Mouse (Mus musculus) lung, postnatal 36 days (tissue): ENCODE measurements around the gene Higd1a.

ENCODE experiments used
- DNase-seq: peaks from one replicate; pipeline ENCODE4 v3.0.0; 2022; ENCODE audit warnings: mixed read lengths

Higd1a gene

DNA sequence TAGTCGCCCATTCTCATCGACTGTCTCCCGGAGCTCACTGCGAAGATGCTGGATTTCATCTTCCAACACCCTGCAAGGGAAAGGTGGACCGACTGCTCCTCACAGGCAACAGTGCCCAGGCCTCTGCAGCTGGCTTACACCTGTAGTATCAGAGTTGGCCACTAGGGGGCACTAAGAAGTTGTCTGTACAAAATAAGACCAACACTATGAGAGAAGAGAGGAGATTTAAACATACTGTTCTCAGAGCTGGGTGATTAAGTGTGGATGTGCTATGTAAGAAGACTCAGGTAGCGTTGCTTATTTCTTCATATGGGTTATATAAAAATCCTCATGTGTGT is 27.2 kb downstream of the Higd1a start:
- peak; percentile 93 for DNase-seq

DNA sequence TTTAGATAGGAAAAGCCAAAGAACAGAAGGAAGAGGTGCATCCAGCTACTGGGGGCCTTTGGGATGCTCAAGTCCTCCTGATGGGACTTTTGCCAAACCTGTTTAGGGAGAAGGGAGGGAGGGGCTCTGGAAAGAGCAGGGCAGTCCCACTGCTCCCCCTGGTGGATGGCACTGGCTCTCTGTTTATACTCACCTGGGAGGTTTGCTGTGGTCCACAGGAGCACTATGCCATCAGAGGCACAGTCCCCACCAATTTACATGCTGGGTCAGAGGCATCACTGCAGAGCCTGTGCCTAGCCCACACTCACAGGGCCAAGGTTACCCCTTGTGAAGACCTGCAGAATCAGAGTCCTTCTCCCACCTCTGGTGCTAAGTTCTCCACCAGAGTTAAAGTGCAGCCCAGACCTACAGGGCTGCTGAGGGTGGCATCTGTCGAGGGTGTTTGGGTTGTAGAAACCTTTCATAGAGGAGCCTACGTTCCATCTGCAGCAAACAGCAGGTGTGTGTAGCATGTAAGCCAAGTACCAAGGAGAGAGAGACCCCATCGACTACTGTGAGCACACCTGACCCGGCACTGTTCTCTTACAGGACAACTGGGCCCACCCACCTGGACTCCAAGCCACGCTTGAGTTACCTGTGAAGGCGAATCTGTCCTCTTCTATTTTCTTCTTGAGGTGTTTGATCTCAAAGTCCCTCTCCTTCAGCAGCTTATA is 27.8 kb downstream of the Higd1a start:
- peak; percentile 69 for DNase-seq

DNA sequence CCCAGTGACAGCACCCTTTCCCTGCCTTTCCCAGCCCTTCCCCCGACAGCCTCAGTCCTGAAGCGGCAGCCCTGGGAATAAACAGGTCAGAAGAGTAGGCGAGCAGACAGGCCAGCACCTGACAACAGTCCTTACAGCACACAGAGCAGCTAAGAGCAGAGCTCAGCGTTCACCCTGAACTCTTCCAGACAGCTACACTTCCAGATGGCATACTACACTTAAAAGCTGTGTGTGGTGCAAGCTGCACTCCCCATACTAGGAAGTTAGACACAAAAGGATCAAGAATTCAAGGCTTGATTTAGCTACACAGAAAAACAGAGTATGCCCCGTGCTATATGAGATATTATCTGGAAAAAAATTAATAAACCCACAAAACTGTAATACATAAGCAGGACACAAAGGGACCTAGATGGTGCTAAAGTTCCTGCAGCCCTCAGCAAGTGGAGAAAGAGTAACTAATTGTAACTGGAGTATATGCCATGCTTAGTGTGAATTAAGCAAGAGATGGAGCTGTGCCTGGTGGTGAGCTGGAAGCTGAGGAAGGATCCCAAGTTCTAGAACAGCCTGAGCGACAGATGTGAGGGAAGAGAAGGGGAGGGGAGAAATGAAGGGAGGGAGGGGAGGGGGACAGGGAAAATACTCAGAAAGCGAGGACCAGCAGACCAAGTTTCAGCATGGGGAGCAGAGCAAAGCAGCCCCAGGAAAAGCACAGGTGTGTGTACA is 28.7 kb downstream of the Higd1a start:
- DNase-seq = no peak

DNA sequence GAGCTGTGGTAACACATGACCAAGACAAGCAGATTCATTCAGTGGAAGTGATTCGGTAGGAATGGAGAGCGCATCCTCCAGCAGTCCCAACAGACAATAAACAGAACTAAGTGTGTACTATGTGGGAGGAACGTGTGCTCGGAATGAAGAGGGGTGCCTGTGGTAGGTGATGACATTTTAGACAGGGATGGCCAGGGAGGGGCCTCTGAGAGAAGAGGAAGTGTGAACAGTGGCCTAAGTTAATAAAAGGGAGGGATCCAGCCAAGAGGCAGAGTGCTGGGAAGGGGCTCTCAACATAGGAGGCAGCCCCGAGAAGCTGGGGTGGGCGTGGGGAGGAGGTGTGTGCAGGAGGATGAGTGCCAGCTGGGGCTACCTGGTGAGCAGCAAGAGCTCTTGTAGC is 29.8 kb downstream of the Higd1a start:
- DNase-seq = no peak

DNA sequence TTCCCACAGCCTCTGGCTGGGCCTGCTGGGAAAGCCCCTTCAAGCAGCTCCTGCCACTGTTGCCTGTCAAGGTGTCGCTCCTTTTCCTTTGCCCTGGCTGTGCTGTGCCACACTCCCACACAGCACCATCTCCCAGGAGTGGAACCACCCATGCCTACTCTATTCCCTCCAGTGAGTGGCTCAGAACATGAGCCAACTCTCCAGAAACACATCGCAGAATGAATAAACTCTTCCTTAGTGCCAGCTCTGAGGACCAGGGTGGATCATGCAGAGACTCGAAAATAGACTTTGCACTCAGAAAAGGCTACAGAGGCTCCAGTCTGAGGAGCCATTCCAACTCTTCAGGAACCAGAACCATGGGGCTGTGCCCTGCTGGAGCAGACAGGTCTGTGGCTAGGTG is 31.8 kb downstream of the Higd1a start:
- no peak for DNase-seq

DNA sequence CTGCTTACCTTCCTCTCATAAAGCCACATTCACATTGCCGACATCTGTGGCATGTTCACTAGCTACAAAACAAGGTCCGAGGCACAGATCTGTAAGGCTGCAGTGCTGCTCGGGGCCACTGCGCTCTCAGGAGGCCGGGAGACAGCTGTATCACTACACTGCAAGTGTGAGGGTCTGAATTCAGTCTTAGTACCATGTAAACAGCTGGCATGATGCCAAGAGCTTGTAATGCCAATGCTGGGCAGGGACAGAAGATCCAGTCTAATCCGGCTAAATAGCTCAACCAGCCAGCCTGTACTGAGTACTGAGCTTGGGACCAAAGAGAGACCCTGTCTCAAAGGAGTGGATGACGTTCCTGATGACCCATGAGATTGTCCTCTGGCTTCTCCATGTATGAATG is 34.2 kb downstream of the Higd1a start:
- DNase-seq = no peak

DNA sequence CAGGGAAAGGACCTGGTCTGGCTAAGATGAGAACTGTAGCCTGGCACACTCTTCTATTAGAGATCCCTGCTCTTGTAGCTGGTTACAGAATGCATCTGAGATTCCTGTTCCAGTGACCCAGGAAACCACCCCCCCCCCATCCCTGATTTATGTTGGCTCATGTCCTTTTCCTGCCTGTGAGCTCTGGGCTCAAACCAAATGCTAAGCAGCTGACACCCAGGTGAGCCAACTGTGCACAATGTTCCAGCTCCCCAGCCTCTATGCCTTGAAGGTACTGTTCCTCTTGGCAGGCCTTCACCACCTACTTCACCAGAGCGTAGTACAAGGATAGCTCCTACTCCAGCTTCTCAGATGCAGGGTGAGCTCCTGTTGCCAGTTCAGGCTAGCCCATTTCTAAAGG is 35.1 kb downstream of the Higd1a start:
- DNase-seq = no peak

DNA sequence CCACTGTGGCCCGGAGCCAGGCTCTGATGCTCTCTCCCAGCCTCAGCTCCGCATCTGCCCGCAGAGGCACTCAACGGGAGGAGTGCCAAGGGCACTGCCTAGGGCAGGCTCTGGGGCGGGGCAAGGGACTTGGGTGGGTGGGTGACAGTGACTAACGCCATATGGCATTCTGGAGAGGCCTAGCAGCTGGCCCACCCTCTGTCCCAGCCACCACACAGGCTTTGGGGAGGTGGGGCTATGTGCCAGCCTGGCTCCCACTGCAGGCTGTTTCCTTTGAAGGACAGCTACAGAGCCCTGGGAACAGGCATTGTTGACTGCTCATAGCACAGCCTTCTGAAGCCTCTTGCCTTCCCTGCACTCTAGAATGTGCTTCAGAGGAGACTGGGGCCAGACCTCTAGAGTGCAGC is 35.6 kb downstream of the Higd1a start:
- peak; percentile 33 for DNase-seq

DNA sequence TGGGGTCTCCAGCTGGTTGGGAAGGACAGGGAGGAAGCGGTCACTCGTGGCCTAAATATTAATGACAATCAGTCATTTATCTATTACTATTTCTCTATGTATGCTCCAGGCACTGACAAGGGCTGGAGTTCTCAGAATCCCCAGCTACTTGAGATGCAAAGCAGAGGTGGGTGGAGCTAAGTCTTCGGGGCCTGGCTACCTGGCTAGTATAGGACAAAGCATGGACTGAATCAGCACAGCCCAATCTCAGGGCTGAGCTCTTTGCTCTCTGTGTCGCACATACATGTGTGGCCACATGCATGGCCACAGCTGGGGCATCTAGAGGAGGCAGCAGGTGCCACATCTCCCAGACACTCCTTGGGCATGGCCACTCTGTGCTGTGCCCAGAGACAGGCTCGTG is 37.4 kb downstream of the Higd1a start:
- no peak for DNase-seq

DNA sequence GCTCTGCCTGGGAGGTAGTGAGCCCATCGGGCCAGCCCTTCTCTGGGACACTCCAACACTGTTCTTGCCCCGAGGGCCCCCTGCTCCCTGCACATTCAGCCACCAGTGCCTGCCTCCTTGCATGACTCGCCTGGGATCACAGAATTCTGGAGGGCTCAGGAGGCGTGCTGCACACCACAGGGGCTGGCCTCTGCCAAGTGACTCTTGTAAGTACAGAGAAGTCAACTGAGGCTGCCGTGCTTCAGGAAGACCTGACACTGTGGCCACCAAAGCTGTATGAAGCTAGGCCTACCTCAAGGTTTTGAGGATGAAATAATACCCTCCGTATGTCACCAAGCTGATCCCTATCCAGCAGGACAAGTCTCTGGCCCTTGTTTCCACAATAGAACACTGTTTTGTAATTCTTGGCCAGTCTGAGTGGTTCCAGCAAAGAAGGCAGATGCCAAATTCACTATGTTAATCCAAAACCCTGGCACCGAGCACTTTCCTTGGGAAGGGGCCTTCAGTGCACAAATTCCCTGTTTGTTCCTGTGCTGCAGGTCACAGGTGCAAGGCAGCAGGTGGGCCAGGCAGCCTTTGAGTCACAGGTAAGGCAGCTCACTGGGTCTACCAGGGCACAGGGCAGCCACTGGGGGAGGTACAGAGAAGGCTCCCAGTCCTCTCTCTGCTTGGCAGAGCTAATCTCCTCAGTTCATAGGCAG is 38.2 kb downstream of the Higd1a start:
- DNase-seq = no peak

DNA sequence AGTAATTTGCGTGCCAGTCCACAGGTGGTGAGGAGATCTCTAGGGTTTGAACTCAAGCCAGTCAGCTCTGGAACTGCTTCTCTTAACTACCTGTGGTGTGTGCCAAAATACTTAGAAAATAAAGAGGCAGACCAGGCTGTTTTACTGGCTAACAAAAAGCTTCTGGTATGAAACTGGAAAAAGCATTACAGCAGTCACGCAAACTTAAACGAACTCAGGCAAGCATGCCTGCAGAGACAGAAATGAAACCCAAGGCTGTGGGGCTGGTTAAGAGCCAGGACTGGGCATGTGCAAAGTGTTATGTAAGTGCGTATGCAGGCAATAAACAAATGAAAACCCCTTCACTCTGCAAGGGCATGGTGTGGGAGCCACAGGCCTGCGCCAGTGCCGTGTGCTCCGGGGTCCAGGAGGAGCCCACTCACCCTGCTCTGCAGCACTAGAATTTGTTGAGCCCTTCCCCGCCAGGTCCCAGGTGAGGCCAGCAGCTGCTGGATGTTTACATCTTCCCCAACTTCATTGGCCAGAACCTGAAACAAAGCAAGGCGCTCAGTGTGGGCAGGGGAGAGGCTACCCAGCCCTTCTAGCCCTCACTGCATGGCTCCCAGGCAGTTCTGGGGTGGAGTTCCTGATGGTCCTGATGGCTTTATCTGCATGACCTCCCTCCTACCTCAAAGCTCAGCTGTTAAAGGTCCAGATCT is 38.9 kb downstream of the Higd1a start:
- DNase-seq = peak; percentile 67

DNA sequence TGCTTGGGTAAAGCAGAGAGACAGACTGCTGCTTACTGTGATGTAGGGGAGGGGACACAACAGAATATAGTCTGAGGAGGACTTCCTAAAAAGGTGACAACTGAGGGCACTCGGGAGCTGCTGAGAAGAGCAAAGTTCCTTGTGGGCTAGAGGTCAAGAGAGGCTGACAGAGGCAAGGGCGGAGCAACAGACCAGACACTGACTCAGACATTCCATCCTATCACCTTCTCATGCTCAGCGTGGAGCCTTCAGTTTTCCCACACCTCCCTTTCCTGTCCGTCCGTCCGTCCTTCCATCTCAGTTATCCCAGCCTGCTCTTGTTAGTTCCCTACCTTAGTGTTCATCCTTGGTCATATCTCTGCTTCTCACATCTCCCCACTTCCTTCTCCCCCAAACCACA is 43.0 kb downstream of the Higd1a start:
- no peak for DNase-seq

DNA sequence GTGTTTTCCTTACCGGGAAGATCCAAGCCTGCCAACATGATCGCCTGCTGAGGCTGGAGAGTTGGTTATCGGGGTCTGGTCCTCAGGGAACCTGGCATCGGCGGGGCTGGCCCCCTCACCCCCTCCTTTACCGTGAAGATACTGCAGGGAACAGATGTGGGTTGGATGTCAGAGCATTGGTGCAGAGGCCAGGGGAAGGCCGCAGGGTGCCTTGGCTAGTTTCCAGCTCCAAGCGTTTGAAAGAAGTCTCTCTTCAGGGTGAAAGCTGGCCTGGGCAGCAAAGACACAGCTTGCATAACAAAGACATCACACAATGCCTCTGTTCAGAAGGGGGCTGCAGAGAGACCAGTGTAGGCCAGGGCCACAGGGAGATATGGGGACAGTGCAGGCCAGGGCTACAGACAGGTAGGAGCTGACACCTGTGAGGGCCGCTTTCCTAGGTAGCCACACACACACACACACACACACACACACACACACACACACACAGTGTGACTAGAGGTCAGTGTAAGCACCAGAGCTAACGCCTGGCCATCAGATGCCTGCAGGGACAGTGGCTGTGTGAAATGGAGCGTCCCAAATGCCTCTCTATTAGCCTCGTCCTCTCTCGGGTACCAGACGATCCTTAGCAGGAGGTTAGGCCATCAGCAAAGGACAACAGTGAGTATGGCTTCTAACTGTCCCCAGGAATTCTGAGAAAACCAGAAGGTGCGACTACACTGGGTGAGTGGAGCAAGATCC is 47.9 kb downstream of the Higd1a start:
- peak; percentile 18 for DNase-seq

DNA sequence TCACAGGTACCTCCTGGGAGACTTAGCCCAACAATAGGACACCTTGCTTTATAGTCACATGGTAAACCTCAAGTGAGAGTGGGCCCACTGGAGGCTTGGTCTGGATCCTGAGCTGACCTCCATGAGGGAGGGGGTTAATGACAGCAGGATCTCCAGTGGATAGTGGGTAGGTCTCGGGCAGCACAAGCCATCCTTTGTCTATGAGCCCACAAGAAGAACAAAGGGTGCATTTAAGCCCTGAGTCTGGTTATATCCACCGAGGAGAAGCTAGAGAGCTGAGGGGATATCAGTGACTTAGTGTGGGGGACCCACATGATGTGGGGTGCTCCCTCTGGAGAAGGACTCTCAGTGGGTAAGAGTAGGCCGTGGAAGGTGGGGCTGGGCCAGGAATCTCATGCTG is 49.7 kb downstream of the Higd1a start:
- no peak for DNase-seq

DNA sequence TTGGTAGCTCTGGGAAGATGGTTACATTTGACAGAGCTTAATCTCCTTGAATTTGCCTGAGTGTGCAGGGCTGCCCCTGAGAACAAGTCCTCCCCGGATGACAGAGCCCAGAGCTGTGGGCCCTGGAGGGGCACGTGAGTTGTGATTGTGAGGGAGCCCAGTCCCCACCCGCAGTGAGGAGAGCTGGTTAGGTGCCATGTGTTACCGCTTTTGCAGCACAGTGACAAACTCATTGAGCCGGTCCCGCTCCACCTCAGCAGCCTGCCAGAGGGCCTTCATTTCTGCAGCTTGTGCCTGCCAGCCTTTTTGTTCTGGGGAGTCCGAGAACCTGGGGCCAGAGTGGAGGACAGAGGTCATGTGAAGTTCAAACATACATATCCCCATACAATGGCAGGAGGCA is 50.2 kb downstream of the Higd1a start:
- DNase-seq = no peak

DNA sequence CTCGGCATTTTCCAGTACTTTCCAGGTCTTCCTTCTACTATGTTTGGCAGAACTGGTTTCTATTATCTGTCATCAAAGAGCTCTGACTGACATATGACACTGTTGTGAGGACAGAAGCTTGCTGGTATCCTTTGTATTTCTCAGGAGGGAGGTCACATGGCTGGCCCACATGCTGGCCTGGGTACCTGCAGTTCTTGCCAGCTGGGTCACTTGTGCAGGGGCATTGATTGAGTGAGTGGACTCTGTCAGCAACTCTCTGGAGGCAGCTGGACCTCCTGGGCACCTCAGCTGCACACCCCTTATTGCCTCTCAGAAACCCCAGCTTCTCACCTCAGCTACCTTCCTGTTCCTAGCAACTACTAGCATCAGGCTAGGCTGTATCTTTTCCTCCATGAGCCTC is 50.6 kb downstream of the Higd1a start:
- DNase-seq = no peak

DNA sequence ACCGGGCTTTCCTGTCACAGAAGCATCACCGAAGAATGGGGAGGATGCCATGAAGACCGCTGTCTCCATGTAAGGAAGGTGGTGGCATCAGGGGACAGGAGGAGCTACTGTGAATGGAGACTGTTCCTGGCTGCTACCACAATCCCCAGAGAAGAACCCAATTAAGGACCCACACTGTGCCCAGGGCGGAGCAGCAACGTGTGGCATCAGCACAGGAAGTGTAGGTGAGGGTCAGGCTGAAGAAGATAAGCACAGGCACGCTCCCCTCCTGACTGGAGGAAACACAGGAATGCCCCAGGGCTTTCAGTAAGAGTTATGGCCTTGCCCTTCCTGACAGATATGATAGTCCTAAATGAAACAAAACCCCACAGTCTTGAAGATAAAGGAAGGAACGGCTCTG is 55.4 kb downstream of the Higd1a start:
- no peak for DNase-seq

DNA sequence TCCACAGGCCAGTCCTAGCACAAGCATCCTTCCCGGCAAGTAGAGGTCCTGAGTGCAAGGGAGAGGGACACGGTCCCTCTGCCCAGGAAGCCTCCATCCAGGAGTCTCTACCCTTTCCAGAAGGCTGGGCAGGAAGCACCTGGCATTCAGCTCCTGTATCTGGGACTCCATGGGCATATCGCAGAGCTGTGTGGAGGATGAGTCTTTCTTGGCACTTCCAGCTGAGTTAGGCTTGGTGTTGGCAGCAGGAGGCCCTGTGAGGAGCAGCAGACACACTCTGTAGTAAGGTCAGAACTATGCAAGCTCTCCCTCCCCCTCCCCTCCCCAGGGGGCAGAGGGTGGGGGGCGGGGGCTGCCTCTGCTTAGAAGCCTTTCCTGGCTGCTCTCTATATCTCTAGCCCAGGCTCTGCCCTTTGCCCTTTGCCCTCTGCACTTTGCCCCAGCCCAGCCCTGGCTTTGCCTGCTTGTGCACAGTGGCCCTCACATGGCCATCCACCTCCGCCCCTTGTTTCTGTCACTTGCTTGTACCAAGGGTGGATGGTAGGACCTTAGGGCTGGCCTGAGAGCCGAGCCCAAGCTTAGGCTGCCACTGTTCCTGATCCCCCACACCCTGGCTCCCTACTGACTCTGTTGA is 59.2 kb downstream of the Higd1a start:
- no peak for DNase-seq
